Mouse (Mus musculus) megakaryocyte progenitor cell, adult 5-6 weeks (primary cell): ENCODE data around the gene Parp8. TPM values are rescaled to one million over a fixed set of nuclear protein-coding genes. Genes with fewer than 3 reads are reported as not detected.

Experiments used
- ATAC-seq: replicated peaks from 2 replicates; pipeline ENCODE4 v1.8.0; 2016; ENCODE audit warnings: mild to moderate bottlenecking, moderate TSS enrichment, inconsistent platforms; ENCODE audit not compliant: poor library complexity
- total RNA-seq, 2 experiments: library from RNA; stranded (forward) in 1 of 2; stranded (reverse) in 1 of 2; fragments of 157-497, 149-512 nt in 1 of 2; fragments of 200-1000 nt in 1 of 2; gene quantifications; 2 replicates each; pipeline versions ENCODE4 v1.2.3 to v1.2.4; 2015 to 2017

The Parp8 gene
- total RNA-seq, 2 experiments from 2014 or later: 89.5 to 167 TPM

DNA sequence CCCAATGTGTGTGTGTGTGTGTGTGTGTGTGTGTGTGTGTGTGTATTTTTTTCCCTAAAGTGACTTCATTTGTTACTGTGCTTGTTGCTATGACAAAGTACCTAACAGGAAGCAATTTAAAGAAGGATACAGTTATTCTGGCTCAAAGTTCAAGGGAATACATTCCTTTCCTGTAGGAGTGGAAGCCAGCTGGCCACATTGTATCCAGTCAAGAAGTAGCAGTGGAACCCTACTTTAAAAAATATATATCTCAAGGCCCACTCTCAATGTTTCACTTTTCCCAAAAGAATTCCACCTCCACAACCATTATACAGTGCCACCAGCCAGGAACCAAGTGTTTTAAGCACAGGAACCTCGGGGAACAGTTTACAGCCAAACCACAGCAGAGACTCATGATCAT is 55.7 kb downstream of the Parp8 start:
- no peak for ATAC-seq

DNA sequence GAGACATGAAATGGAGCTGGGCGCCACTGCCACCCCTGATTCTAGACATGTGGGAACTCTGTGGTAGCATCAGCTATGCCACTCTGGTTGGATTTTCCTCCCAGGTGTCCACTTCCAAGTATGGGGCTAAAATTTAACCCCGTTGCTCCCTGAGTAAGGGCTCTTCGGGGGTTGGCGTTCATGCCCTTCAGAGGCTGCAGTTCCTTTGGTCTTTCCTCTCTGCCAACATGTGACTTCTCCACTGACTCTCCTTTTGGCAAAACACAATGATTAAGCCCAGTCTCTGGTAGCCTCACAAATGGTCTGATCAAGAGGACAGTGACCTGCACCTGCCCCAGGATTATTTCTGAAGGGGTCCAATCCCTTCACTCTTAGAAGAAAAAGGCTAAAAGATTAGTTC is 56.4 kb downstream of the Parp8 start:
- no peak for ATAC-seq

DNA sequence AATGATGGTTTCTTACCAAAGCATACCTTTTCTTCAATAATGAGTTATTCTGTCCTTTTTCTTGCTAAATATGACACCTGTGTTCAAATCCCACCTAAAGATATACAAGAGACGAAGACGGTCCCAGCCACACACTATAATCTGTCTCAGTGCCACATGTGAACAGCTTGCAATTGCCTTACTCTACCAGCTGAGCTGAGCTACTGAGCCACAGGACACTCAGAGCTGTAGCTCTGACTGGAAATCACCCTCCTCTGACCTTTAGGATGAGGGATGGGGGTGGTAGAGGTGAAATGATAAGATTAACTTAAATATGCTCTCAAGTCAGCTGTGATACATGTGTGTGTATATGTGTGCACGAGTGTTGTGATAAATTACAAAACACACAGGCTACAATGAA is 57.9 kb downstream of the Parp8 start:
- no peak for ATAC-seq

DNA sequence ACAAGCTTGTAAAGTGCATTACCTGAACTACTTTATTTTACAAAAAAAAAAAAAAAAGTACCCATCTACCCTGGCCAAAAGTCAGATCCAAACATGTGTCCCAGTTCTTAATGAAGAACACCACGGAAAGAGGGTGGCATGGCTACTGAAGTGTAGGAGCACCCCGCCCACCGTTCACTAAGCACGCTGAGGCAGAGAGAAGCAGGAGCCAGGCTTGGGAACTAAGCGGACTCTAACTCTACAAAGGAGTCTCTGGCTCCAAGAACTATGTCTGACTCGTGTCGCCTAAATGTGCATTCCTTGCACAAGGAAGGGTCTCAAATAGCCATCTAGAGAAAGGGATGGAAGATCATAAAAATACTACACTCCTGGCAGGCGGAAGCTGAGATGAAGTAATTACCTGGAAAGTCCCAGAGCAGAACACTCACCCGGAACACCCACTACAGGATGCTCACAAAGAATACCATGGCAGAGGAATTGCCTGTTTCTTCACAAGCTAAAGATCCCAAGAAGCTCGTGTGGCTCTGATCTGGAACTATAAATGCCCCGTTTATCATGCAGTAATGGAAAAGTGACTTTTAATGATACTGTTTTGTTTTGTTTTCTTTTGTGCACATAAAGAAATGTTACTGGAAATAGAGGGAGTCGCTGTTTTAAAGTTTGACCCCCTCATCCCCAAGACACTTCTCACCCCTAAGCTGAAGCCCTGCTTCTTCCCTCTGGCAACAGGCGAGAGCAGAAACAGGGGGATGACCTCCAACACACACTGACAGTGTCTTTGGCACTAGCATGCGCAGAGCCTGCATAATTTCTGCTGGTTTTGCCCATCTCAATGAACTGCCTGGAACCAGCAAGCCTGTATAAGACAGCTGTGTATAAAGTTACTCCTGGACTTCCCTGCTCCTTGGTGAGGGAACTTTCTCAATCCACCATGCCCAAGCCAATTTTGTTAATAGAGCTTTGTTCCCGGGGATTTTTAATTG is 62.6 kb downstream of the Parp8 start:
- ATAC-seq: no peak

DNA sequence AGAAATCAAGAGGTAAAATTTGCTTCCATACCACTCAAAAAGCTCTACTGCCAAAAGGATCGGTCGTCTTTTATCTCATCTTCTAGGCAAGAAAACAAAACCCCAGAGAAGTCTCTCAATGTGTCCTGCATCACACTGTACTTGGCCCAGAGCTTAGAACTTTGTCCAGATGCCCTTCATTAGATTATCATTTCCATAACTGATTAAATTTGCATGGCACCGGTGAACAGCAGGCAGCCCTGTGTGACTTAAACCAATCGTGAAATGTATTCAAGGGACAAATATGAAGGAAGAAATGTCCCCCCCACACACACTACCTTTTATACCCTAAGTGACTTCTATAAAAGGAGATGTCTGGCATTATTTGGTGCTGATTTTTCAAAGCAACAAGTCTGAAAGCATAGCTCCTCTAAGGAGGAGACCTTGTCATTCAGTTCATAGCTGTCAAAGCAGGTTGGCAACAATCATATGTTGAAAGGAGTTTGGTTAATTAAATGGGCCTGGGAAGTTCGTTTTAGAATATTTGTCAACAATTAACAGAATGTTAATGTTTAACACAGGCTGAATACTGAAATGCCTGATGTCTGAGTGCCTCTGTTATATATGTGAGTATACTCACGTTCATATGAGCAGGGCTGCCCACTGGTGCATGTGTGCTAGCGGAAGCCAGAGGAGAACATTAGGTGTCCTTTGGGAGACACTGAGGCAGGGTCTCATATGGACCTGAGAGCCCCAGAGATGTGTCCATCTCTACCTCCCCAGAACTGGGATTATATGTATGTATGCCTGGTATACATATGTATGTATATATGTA is 66.4 kb downstream of the Parp8 start:
- ATAC-seq: no peak

DNA sequence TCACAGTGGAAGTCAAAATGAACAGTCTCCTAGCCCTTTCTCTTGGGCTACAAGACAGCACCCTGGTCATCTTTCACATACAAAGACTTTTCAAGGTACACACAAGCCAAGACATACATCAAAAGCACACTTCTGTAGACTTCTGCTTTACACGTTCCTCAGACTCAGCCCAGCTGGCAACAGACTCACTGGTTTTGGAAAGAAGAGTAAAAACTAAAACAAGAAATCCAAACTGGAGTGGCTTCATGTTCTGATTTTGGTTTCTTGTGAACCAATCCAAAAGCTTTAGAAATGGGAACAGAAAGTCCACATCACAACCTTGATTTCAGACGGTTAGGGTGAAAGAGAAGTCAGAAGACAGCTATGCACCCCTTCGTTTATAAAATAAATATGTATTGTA is 67.8 kb downstream of the Parp8 start:
- ATAC-seq: peak; percentile 56

DNA sequence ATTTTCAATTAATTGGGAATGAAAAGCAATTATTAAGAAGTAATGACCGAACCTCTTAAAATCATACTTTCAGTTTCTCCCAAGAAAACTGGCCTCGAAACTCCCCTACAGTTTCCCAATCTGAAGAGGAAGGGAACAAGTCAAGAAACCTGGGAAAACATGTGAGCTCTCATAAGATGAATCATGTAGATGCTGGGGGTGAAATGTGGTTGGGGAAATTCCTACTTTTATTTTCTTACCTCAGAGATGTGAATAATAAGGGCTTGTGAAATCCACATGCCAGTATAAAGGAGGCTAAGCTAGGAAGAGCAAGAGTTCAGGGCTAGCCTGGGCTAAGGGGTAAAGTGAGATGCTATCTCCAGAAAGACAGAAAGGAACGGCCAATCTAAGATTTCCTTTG is 74.0 kb downstream of the Parp8 start:
- no peak for ATAC-seq

DNA sequence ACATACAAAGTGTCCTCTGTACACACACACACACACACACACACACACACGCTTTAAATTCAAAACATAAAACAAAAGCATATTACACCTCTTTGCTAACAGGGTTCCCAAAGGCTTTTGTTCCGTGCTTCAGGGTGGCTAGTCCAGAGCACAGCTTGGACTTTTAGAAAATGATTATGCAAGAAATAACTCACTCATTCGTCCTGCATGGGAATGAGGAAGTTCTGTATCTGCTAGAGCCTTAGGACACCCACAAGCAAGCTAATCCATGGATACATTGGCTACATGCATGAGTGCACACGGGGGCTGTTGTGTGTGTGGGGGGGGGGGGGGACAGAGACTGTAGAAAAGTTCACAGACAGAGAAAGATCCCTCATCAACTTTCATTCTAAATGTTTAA is 75.8 kb downstream of the Parp8 start:
- ATAC-seq: peak; percentile 91

DNA sequence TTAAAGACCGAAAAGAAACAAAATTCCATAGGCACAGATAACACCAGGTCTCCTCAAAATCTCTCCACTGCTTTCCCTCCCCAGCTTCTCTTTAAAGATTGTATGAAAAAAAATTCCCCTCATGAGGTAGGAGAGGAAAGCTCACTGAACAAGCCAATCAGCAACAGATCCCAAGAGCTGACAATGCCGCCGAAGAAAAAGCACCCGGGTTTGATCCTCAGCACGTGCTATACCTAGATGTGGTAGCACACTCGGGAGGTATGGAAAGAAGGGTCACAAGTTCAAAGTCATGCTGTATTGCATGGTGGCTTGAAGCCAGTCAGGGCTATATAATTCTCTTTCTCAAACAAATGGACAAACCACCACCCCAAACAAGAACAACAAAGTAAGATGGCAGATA is 76.3 kb downstream of the Parp8 start:
- ATAC-seq: no peak

DNA sequence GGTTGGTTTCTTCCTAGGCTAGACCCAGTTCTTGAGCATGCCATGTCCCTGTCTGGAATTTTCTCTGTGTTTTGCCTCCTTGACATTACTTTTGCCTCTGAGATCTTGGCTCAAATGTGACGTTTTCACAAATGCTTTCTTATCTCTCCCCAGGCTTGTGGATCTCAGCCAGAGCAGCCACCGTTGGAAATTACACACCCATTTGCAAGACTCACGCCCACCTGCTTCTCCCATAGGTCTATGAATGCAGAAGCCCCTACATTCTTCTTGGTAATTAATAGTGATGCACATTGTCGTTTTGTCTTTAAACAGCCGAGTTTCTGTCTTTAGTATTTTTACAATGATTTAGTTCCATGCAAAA is 77.1 kb downstream of the Parp8 start:
- ATAC-seq: peak; percentile 44

DNA sequence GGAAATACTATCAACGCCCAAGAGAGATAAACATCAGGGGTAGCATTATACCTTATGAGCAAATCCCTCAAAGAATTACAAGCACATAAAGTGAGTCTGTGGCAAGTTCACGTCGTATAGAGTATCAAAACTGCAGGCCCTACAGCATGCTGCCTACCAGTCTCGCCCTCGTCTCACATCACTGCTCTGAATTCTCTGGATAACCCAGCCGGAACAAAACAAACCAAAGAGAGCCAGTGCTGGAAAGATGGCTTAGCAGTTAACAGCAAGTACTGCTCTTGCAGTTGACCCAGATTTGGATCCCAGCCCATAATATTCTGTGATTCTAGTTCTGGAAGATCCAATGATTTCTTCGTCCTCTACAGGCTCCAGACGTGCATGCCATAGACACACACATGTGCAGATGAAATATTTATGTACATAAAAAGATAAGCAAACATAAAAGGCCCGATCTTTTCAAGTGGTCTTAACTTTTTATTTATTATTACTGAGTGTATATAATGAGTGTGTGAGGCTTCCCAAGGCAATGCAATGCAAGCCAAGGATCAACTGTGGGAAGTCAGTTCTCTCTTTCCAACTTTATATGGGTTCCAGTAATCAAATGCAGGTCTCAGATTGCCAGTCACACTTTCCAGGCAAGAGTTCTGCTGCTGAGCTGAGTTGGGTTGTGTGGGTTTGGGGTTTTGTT is 77.6 kb downstream of the Parp8 start:
- 0 out of 2 replicates have a peak, but pooled peaks have one; percentile 2 for ATAC-seq

DNA sequence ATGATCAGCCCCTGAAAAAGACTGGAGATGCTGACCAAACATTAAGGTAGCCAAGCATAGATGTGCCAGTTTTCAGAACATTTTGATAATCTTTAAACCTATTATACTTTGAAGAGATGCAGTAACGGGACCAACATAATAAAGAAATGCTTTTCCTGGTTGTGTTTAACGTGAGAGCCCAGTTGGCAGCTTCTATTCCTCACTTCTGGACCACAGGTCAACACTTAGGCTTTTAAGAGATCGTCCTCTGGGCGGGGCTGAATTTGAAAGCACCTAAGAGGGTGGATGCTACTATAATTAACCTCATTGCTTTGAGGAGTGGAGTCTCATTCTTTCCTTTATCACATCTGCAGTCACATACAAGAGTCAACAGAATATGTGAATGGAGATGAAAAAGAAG is 78.8 kb downstream of the Parp8 start:
- ATAC-seq: no peak

DNA sequence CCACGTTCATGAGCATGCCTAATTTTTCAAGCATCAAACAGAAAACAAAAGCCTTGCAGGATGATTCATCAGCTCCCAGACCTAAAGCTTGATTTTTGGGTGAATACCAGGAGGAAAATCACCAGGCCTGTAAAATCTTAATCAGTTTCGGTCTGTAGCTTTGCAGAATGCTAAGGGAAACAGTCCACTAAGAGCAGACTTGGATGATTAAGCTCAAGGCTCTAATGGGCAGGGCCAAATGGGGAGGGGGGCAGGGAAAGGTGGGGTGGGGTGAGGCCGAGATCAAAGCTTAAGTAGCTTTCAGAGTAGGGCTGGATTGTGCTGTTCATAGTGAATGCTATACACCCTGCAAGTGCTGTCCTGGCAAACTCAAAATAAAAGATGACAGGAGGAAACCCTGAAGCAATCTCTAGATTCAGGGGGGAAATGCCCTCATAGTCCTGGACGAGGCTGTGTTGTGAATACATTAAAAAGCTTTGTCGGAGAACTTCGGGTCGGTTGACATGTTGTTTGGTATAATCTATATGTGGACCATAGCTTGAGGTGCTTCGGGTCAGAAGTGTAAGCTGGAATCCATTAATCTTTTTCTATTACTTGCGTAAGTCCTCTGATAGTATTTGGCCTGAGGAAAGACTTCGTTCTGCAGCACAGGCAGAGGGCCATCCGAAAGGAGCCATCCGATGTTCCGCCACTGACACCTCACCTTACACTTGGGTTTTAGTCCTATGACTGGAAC is 83.9 kb downstream of the Parp8 start:
- no peak for ATAC-seq

DNA sequence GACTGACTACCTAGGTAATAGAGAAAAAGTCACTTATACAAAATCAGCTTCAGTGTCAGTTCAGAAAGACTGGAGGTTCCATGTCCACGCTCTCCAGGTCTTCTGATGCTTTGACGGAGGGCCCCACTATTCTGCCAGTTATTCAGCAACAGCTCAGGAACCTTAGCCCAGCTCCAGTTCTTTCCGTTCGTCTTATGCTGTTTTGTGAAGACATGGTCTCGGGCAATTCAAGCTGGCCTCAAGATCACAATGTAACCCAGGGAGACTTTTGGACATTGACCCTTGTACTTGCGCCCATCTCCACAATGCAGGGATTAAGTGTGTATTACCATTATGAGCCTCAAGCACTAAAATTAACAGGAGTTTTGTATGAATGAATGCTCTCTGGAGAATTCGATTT is 84.6 kb downstream of the Parp8 start:
- no peak for ATAC-seq

DNA sequence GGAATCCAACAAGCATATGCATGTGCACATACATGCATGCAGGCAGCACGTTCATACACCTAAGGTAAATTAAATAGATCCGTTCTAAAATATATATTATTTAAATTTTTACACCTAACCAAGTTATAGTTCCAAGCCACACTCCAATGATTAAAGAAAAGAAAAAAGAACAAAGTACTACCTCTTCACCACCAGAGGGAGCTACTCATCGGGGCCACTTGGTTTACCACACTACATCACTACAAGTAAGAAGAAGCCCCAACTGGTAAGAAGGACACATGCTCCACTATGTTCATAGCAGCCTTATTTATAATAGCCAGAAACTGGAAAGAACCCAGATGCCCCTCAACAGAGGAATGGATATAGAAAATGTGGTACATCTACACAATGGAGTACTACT is 88.3 kb downstream of the Parp8 start:
- peak; percentile 83 for ATAC-seq

DNA sequence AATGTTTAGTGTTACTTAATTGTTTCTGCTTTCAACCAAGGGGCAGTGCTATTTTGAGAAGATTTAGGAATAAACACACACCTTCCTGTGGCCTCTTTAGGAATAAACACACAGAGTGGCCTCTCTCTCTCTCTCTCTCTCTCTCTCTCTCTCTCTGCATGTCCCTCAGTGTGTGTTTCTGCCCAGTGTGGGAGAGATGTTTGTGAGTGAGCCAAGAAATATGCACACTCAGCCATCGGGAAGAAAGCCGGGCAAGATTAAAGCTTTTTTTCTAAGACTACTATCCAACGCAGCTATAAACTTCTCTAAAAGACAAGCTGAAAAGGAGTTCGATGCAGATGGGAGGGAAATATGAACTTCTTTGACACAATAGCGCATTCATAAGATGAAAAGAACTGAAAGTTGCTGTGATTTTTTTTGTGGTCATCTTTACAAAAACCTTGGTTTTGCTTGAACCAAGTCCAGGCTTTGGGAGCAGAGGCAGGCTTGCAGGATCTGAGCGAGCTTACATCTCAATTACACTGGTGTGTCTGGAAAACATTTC is 107.9 kb downstream of the Parp8 start:
- no peak for ATAC-seq

DNA sequence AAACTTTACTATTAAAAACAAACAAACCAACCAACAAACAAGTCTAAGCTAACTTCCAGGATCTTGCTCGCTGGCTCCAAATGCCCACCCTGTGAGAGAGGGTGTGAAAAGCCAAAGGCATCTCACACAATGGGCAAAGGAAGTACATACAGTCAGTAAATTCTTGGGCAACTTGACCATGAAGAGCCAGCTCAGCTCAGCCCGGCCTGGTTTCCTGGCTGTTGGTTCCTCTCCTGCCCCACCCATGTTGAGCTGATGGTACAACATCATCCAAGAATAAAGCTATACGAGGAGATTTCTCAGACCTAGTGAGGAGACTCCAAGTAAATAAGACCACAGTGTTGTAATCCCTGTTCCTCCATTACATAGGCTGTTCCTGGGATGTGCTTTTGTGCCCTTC is 117.1 kb downstream of the Parp8 start:
- peak; percentile 57; the same call in 1 of the 2 replicates for ATAC-seq

DNA sequence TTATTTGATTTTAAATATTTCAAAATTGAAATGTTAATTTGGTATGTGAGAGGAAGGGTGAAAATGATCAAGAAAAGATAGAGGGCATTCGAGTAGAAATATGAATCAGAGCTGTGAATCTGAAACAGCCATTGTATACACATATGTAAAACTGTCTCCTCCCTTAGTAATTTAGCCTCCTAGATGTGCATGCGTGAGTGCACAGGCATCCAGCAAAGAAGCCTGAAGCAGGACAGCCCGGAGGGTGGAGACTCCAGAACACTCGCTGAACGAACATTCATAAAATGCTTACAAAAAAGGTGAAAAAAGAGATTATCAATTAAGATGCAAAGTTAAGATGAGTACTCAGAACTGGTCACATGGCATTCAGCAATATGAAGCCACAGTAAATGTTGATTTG is 121.9 kb downstream of the Parp8 start:
- ATAC-seq: no peak

DNA sequence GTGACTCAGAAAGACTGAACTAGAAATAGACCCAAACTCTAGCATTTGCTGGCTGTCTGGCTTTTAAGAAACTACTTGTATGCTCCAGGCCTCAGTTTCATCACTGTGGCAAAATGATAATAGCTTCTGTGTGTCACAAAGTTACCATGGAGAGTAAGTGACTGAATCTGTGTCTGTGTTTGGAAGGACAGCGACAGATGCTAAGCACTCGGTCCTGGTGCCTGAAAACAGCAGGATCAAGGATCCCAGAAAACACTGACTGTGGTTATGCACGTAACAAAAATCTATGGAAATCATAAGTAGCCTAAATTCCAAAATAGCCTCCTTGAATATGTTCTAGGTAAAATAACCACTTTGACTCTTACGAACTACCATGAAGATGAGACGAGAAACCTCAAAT is 126.9 kb downstream of the Parp8 start:
- no peak for ATAC-seq

DNA sequence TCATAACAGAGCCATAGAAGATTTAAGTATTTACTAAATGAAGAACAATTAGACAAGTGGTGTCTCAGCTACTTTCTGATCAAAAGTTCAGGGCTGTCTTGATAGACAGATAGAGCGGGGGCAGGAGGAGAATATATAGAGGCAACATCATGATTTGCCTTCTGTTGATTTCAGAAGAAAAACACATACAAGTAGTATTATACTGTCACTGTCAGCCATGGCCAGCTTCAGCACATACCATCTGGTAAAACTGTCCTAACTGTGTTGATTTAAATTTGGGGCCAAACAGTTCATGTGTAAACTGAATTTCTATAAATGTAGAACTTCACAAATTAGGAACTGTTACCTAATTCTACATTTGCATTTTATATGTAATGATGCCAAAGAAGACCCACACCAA is 127.6 kb downstream of the Parp8 start:
- ATAC-seq: no peak
